Mouse (Mus musculus): Measurements from ENCODE around the gene Eif3k. TPM values are rescaled to one million over a fixed set of nuclear protein-coding genes. Genes with fewer than 3 reads are reported as not detected.
A peak's percentile ranks its signal among the peaks of the same experiment; 100 is the strongest.

The Eif3k gene
- polyA plus RNA-seq, 1 experiment from 2014 or later = 467 TPM

GRCm38 (mm10) chr7:28957997-28958725 lies 23.5 kb downstream of the Eif3k start:
- DNase-seq (ENCODE audit: low spot score) = no peak
- Histone ChIP-seq H3K27me3 (ENCODE audit: insufficient read depth, low read length) (no peaks in the 10 kb centered on the region), H3K36me3 (ENCODE audit: insufficient read depth, low read length) (no peaks in the 10 kb centered on the region), H3K9me3 (replicated peaks; ENCODE audit: low read length) (no peaks in the 10 kb centered on the region), H3K4me1 (replicated peaks; ENCODE audit: insufficient read depth, low read length) (peaks cover 49% of the 10 kb centered on the region), H3K27ac (0 out of 2 replicates have a peak overlapping the region, but pooled peaks have one; percentile 31), H3K9ac (ENCODE audit: low read depth, low read length) (no peak overlapping the region), H3K4me2 (ENCODE audit: low read length) (peak overlapping the region; percentile 91), H3K4me3 (replicated peaks; ENCODE audit: low read depth, low read length) (no peak overlapping the region)
- WGBS = 63% methylated on average over 1 of the region's 1 CpGs
- TF ChIP-seq CTCF (IDR thresholded peaks at IDR 0.05; ENCODE audit: low read depth) = no peak
- no peak for ATAC-seq (replicated peaks; ENCODE audit: low FRiP score, low read depth)

GRCm38 (mm10) chr7:28957286-28957685 lies 24.4 kb downstream of the Eif3k start:
- no peak overlapping the region for H3K9ac ChIP-seq (ENCODE audit: low read depth, low read length)
- no peaks in the 10 kb centered on the region for H3K9me3 ChIP-seq (replicated peaks; ENCODE audit: low read length)
- H3K27me3 ChIP-seq (ENCODE audit: insufficient read depth, low read length) = no peaks in the 10 kb centered on the region
- 55% methylated on average over 6 of the region's 6 CpGs for WGBS
- H3K36me3 ChIP-seq (ENCODE audit: insufficient read depth, low read length) = no peaks in the 10 kb centered on the region
- no peak overlapping the region for H3K4me3 ChIP-seq (replicated peaks; ENCODE audit: low read depth, low read length)
- H3K4me1 ChIP-seq (replicated peaks; ENCODE audit: insufficient read depth, low read length) = peaks cover 57% of the 10 kb centered on the region
- H3K27ac ChIP-seq = no peak overlapping the region
- ATAC-seq (replicated peaks; ENCODE audit: low FRiP score, low read depth) = no peak
- no peak for TF ChIP-seq CTCF (IDR thresholded peaks at IDR 0.05; ENCODE audit: low read depth)
- DNase-seq (ENCODE audit: low spot score) = no peak
- no peak overlapping the region for H3K4me2 ChIP-seq (ENCODE audit: low read length)

GRCm38 (mm10) chr7:28956270-28956669 lies 25.4 kb downstream of the Eif3k start:
- Histone ChIP-seq H3K4me1 (replicated peaks; ENCODE audit: insufficient read depth, low read length) (peaks cover 67% of the 10 kb centered on the region), H3K4me2 (ENCODE audit: low read length) (no peak overlapping the region), H3K27me3 (ENCODE audit: insufficient read depth, low read length) (no peaks in the 10 kb centered on the region), H3K36me3 (ENCODE audit: insufficient read depth, low read length) (0 out of 2 replicates have a peak, but pooled peaks cover 2% of the 10 kb centered on the region), H3K9ac (ENCODE audit: low read depth, low read length) (no peak overlapping the region), H3K9me3 (replicated peaks; ENCODE audit: low read length) (no peaks in the 10 kb centered on the region), H3K27ac (peak overlapping the region; percentile 13; the same call in 1 of the 2 replicates), H3K4me3 (replicated peaks; ENCODE audit: low read depth, low read length) (no peak overlapping the region)
- WGBS = 77% methylated on average over 1 of the region's 1 CpGs
- ATAC-seq (replicated peaks; ENCODE audit: low FRiP score, low read depth) (no peak), DNase-seq (ENCODE audit: low spot score) (no peak)
- no peak for TF ChIP-seq CTCF (IDR thresholded peaks at IDR 0.05; ENCODE audit: low read depth)

- Histone ChIP-seq H3K9me3 (replicated peaks; ENCODE audit: low read length) (no peaks in the 10 kb centered on the region), H3K4me3 (replicated peaks; ENCODE audit: low read depth, low read length) (no peak overlapping the region), H3K27ac (peak overlapping the region; percentile 56), H3K27me3 (ENCODE audit: insufficient read depth, low read length) (no peaks in the 10 kb centered on the region), H3K4me2 (ENCODE audit: low read length) (no peak overlapping the region), H3K36me3 (ENCODE audit: insufficient read depth, low read length) (0 out of 2 replicates have a peak, but pooled peaks cover 2% of the 10 kb centered on the region), H3K9ac (ENCODE audit: low read depth, low read length) (no peak overlapping the region), H3K4me1 (replicated peaks; ENCODE audit: insufficient read depth, low read length) (peaks cover 76% of the 10 kb centered on the region)
- 40% methylated on average over 5 of the region's 5 CpGs for WGBS
- TF ChIP-seq CTCF (IDR thresholded peaks at IDR 0.05; ENCODE audit: low read depth) = no peak
- ATAC-seq (replicated peaks; ENCODE audit: low FRiP score, low read depth) (no peak), DNase-seq (ENCODE audit: low spot score) (no peak)
These were observed 26.3 kb downstream of the Eif3k start for GRCm38 (mm10) chr7:28955295-28955897.

- peak overlapping the region; percentile 56 for H3K27ac ChIP-seq
These were observed 26.9 kb downstream of the Eif3k start for GRCm38 (mm10) chr7:28954773-28955172.

GRCm38 (mm10) chr7:28953476-28954376 lies 27.9 kb downstream of the Eif3k start:
- no peaks in the 10 kb centered on the region for H3K27me3 ChIP-seq (ENCODE audit: insufficient read depth, low read length)
- H3K9ac ChIP-seq (ENCODE audit: low read depth, low read length) = no peak overlapping the region
- DNase-seq (ENCODE audit: low spot score) = peak; percentile 60
- WGBS = 9% methylated on average over 2 of the region's 2 CpGs
- H3K9me3 ChIP-seq (replicated peaks; ENCODE audit: low read length) = no peaks in the 10 kb centered on the region
- TF ChIP-seq CTCF (IDR thresholded peaks at IDR 0.05; ENCODE audit: low read depth) = no peak
- H3K4me1 ChIP-seq (replicated peaks; ENCODE audit: insufficient read depth, low read length) = peaks cover 74% of the 10 kb centered on the region
- no peak overlapping the region for H3K4me2 ChIP-seq (ENCODE audit: low read length)
- no peak overlapping the region for H3K4me3 ChIP-seq (replicated peaks; ENCODE audit: low read depth, low read length)
- H3K27ac ChIP-seq = peak overlapping the region; percentile 77
- 0 out of 2 replicates have a peak, but pooled peaks cover 2% of the 10 kb centered on the region for H3K36me3 ChIP-seq (ENCODE audit: insufficient read depth, low read length)
- ATAC-seq (replicated peaks; ENCODE audit: low FRiP score, low read depth) = no peak; the same call in 1 of the 2 replicates

More at GRCm38 (mm10) chr7:28954773-28955172, 26.9 kb downstream of the Eif3k start:
- H3K4me2 ChIP-seq (ENCODE audit: low read length) = no peak overlapping the region
- H3K27me3 ChIP-seq (ENCODE audit: insufficient read depth, low read length) = no peaks in the 10 kb centered on the region
- 74% methylated on average over 4 of the region's 4 CpGs for whole genome bisulfite sequencing
- 0 out of 2 replicates have a peak, but pooled peaks cover 2% of the 10 kb centered on the region for H3K36me3 ChIP-seq (ENCODE audit: insufficient read depth, low read length)
- H3K9ac ChIP-seq (ENCODE audit: low read depth, low read length) = no peak overlapping the region
- TF ChIP-seq CTCF (IDR thresholded peaks at IDR 0.05; ENCODE audit: low read depth) = no peak
- DNase-seq (ENCODE audit: low spot score) (no peak), ATAC-seq (replicated peaks; ENCODE audit: low FRiP score, low read depth) (no peak)
- no peaks in the 10 kb centered on the region for H3K9me3 ChIP-seq (replicated peaks; ENCODE audit: low read length)
- no peak overlapping the region for H3K4me3 ChIP-seq (replicated peaks; ENCODE audit: low read depth, low read length)
- peaks cover 74% of the 10 kb centered on the region for H3K4me1 ChIP-seq (replicated peaks; ENCODE audit: insufficient read depth, low read length)
